Mouse (Mus musculus): ENCODE data around the gene Dirc2. TPM values are rescaled to one million over a fixed set of nuclear protein-coding genes. Genes with fewer than 3 reads are reported as not detected.

Dirc2 gene
- polyA plus RNA-seq, 1 experiment from 2014 or later = 8.0 TPM

- Histone ChIP-seq H3K9ac (ENCODE audit: low read depth, low read length) (no peak overlapping the region), H3K9me3 (ENCODE audit: control insufficient read depth, low read length) (no peaks in the 10 kb centered on the region), H3K4me3 (ENCODE audit: low read depth, low read length) (no peak overlapping the region), H3K4me2 (no peak overlapping the region), H3K4me1 (replicated peaks; ENCODE audit: control insufficient read depth, insufficient read depth, low read length) (0 out of 2 replicates have a peak, but pooled peaks cover 2% of the 10 kb centered on the region), H3K36me3 (ENCODE audit: control insufficient read depth, insufficient read depth, low read length) (no peaks in the 10 kb centered on the region), H3K27ac (ENCODE audit: low read depth, low read length) (no peak overlapping the region), H3K27me3 (replicated peaks; ENCODE audit: control insufficient read depth, insufficient read depth, low read length) (peaks cover 21% of the 10 kb centered on the region)
- WGBS = 72% methylated on average over 4 of the region's 4 CpGs
- ATAC-seq (replicated peaks; ENCODE audit: low FRiP score) (no peak), DNase-seq (ENCODE audit: low spot score) (no peak)
Observed at GRCm38 (mm10) chr16:35664847-35665246, 104.3 kb downstream of the Dirc2 start.

- Histone ChIP-seq H3K27me3 (replicated peaks; ENCODE audit: control insufficient read depth, insufficient read depth, low read length) (peaks cover 30% of the 10 kb centered on the region), H3K36me3 (ENCODE audit: control insufficient read depth, insufficient read depth, low read length) (no peaks in the 10 kb centered on the region), H3K4me2 (no peak overlapping the region), H3K4me1 (replicated peaks; ENCODE audit: control insufficient read depth, insufficient read depth, low read length) (0 out of 2 replicates have a peak, but pooled peaks cover 2% of the 10 kb centered on the region), H3K9me3 (ENCODE audit: control insufficient read depth, low read length) (no peaks in the 10 kb centered on the region), H3K4me3 (ENCODE audit: low read depth, low read length) (no peak overlapping the region), H3K9ac (ENCODE audit: low read depth, low read length) (no peak overlapping the region), H3K27ac (ENCODE audit: low read depth, low read length) (no peak overlapping the region)
- no peak for DNase-seq (ENCODE audit: low spot score)
- WGBS = 94% methylated on average over 9 of the region's 9 CpGs
- no peak for ATAC-seq (replicated peaks; ENCODE audit: low FRiP score)
Observed at GRCm38 (mm10) chr16:35663831-35664414, 105.2 kb downstream of the Dirc2 start.

- Histone ChIP-seq H3K4me2 (peak overlapping the region; percentile 62), H3K4me1 (replicated peaks; ENCODE audit: control insufficient read depth, insufficient read depth, low read length) (0 out of 2 replicates have a peak, but pooled peaks cover 2% of the 10 kb centered on the region), H3K9ac (ENCODE audit: low read depth, low read length) (no peak overlapping the region), H3K4me3 (ENCODE audit: low read depth, low read length) (peak overlapping the region; percentile 39), H3K36me3 (ENCODE audit: control insufficient read depth, insufficient read depth, low read length) (no peaks in the 10 kb centered on the region), H3K27me3 (replicated peaks; ENCODE audit: control insufficient read depth, insufficient read depth, low read length) (peaks cover 42% of the 10 kb centered on the region), H3K9me3 (ENCODE audit: control insufficient read depth, low read length) (no peaks in the 10 kb centered on the region), H3K27ac (ENCODE audit: low read depth, low read length) (no peak overlapping the region)
- DNase-seq (ENCODE audit: low spot score) (no peak), ATAC-seq (replicated peaks; ENCODE audit: low FRiP score) (no peak)
- 7% methylated on average over 35 of the region's 36 CpGs for WGBS
Observed at GRCm38 (mm10) chr16:35660222-35660621, 108.9 kb downstream of the Dirc2 start.

GRCm38 (mm10) chr16:35653951-35654350 lies 115.2 kb downstream of the Dirc2 start:
- Histone ChIP-seq H3K27me3 (replicated peaks; ENCODE audit: control insufficient read depth, insufficient read depth, low read length) (peaks cover 13% of the 10 kb centered on the region), H3K9ac (ENCODE audit: low read depth, low read length) (no peak overlapping the region), H3K9me3 (ENCODE audit: control insufficient read depth, low read length) (no peaks in the 10 kb centered on the region), H3K4me1 (replicated peaks; ENCODE audit: control insufficient read depth, insufficient read depth, low read length) (no peaks in the 10 kb centered on the region), H3K27ac (ENCODE audit: low read depth, low read length) (no peak overlapping the region), H3K36me3 (ENCODE audit: control insufficient read depth, insufficient read depth, low read length) (no peaks in the 10 kb centered on the region), H3K4me2 (no peak overlapping the region), H3K4me3 (ENCODE audit: low read depth, low read length) (no peak overlapping the region)
- DNase-seq (ENCODE audit: low spot score) = no peak
- 82% methylated on average over 5 of the region's 5 CpGs for WGBS
- ATAC-seq (replicated peaks; ENCODE audit: low FRiP score) = no peak

- DNase-seq (ENCODE audit: low spot score) = no peak
- no peak overlapping the region for H3K4me2 ChIP-seq
- no peaks in the 10 kb centered on the region for H3K4me1 ChIP-seq (replicated peaks; ENCODE audit: control insufficient read depth, insufficient read depth, low read length)
- no peak overlapping the region for H3K4me3 ChIP-seq (ENCODE audit: low read depth, low read length)
- H3K9ac ChIP-seq (ENCODE audit: low read depth, low read length) = no peak overlapping the region
- H3K27ac ChIP-seq (ENCODE audit: low read depth, low read length) = no peak overlapping the region
- 84% methylated on average over 3 of the region's 3 CpGs for WGBS
- H3K27me3 ChIP-seq (replicated peaks; ENCODE audit: control insufficient read depth, insufficient read depth, low read length) = peaks cover under 1% of the 10 kb centered on the region
- no peaks in the 10 kb centered on the region for H3K9me3 ChIP-seq (ENCODE audit: control insufficient read depth, low read length)
- ATAC-seq (replicated peaks; ENCODE audit: low FRiP score) = no peak
- H3K36me3 ChIP-seq (ENCODE audit: control insufficient read depth, insufficient read depth, low read length) = no peaks in the 10 kb centered on the region
Observed at GRCm38 (mm10) chr16:35652706-35653105, 116.5 kb downstream of the Dirc2 start.

GRCm38 (mm10) chr16:35652206-35652605 lies 117.0 kb downstream of the Dirc2 start:
- WGBS = 62% methylated on average over 6 of the region's 6 CpGs
- no peaks in the 10 kb centered on the region for H3K4me1 ChIP-seq (replicated peaks; ENCODE audit: control insufficient read depth, insufficient read depth, low read length)
- no peaks in the 10 kb centered on the region for H3K9me3 ChIP-seq (ENCODE audit: control insufficient read depth, low read length)
- no peak overlapping the region for H3K9ac ChIP-seq (ENCODE audit: low read depth, low read length)
- no peak for ATAC-seq (replicated peaks; ENCODE audit: low FRiP score)
- H3K36me3 ChIP-seq (ENCODE audit: control insufficient read depth, insufficient read depth, low read length) = no peaks in the 10 kb centered on the region
- H3K27ac ChIP-seq (ENCODE audit: low read depth, low read length) = no peak overlapping the region
- DNase-seq (ENCODE audit: low spot score) = no peak
- H3K4me3 ChIP-seq (ENCODE audit: low read depth, low read length) = no peak overlapping the region
- H3K4me2 ChIP-seq = no peak overlapping the region
- no peaks in the 10 kb centered on the region; the same call in 1 of the 2 replicates for H3K27me3 ChIP-seq (replicated peaks; ENCODE audit: control insufficient read depth, insufficient read depth, low read length)

GRCm38 (mm10) chr16:35648862-35649261 lies 120.3 kb downstream of the Dirc2 start:
- 75% methylated on average over 4 of the region's 4 CpGs for WGBS
- ATAC-seq (replicated peaks; ENCODE audit: low FRiP score) = no peak

More at GRCm38 (mm10) chr16:35648862-35649261, 120.3 kb downstream of the Dirc2 start:
- Histone ChIP-seq H3K4me2 (no peak overlapping the region), H3K4me1 (replicated peaks; ENCODE audit: control insufficient read depth, insufficient read depth, low read length) (no peaks in the 10 kb centered on the region), H3K9me3 (ENCODE audit: control insufficient read depth, low read length) (no peaks in the 10 kb centered on the region), H3K27ac (ENCODE audit: low read depth, low read length) (no peak overlapping the region), H3K27me3 (replicated peaks; ENCODE audit: control insufficient read depth, insufficient read depth, low read length) (no peaks in the 10 kb centered on the region; the same call in 1 of the 2 replicates), H3K4me3 (ENCODE audit: low read depth, low read length) (no peak overlapping the region), H3K9ac (ENCODE audit: low read depth, low read length) (no peak overlapping the region), H3K36me3 (ENCODE audit: control insufficient read depth, insufficient read depth, low read length) (no peaks in the 10 kb centered on the region)
- no peak for DNase-seq (ENCODE audit: low spot score)

Other genes starting within 250 kb of the Dirc2 start
- 0.88 and 1.4 TPM in 2 replicates for gene Sema5b, start 228.2 kb downstream of the Dirc2 start, polyA plus RNA-seq (2014; fragmentation: Nextera tagmentation; extraction: Ambion mirVana)
- gene Hspbap1, start 1.0 kb upstream of the Dirc2 start, polyA plus RNA-seq (2014; fragmentation: Nextera tagmentation; extraction: Ambion mirVana) = 30.1 and 30.4 TPM in 2 replicates
- gene Parp14, start 102.2 kb upstream of the Dirc2 start, polyA plus RNA-seq (2014; fragmentation: Nextera tagmentation; extraction: Ambion mirVana) = 0.70 and 1.3 TPM in 2 replicates
- 4.1 and 5.7 TPM in 2 replicates for gene Parp9, start 169.1 kb upstream of the Dirc2 start, polyA plus RNA-seq (2014; fragmentation: Nextera tagmentation; extraction: Ambion mirVana)
- gene Dtx3l, start 169.8 kb upstream of the Dirc2 start, polyA plus RNA-seq (2014; fragmentation: Nextera tagmentation; extraction: Ambion mirVana) = 3.2 and 3.8 TPM in 2 replicates
- 53.6 and 63.6 TPM in 2 replicates for gene Kpna1, start 209.4 kb upstream of the Dirc2 start, polyA plus RNA-seq (2014; fragmentation: Nextera tagmentation; extraction: Ambion mirVana)

Data from liver, embryonic 11.5 days (tissue).